Mouse (Mus musculus) urinary bladder, postnatal 4 days (tissue): Measurements from ENCODE around the gene Mink1.

Experiments used
- DNase-seq, 2 experiments: peaks; one replicate each; pipeline ENCODE4 v3.0.0; 2021 to 2022; ENCODE audit warnings: low spot score in 2 of 2

Mink1 gene

DNA sequence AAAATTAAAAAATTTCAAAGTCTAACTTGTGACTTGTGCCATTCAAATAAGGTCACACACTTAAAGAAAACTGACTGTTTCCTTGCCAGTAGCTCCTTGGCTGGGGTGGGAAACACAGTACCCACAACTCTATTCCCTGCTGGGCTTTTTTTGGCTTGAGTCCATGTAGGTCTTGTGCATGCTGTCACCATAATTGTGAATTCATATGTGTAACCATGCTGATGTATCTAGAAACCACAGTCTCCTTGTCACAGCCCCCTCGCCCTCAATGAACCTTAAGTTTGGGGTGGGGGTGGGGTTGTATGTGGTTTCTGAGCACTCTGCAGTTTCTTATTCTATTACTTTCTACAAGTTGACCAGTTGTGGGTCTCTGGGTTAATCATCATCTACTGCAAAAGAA is 29.1 kb downstream of the Mink1 start:
- no peak for DNase-seq

DNA sequence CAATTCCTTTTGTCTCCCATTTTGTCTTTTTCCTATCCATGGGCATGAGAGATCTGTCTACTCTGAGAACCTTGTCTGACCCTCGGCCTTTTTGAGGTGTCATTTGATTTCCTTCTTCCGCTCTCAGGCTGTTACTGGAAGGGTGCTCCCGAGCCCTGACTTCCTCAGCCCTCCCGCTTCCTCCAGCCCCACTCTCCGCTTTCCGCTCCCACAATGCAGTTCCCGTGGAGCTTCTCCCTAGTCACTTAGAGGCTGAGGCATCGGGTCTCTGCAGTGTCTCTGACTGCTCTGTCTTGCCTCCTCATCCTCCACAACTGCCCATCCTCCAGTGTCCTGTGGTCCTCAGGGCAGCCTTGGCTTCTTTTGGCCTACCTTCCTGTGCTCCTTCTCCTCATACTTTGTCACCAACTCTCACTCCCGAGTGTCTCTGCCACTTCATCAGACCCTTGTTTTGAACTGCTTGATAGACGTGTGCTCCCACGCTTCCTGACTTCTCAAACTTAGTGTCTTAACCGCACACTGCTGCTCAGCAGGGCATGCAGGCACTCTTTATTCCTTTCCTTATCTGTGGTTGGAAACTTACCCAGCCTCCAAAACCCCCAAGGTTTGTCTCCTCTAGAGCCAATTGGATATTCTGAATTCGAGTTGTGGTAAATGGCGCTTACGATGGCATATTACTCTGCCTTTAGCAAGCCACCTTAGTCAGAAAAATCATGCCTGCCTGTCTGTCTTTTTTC is 31.7 kb downstream of the Mink1 start:
- DNase-seq: no peak

DNA sequence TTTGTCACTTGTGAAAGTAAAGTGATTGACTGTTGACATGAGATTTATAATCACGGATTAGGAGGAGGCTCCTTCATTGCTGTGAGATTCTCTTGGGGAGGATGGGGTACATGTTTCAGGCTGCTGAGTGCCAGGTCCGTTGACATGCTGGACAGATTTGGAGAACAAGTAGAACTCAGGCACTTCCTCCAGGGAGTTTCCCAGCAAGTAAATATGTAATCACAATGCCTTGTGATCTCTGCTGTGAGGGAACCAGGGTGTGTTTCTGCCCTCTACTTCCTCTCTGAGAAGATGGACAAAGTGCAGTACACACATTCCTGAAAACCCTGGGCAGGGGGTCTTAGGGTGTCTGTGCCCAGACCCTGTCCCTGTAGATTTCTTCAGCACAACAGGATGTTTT is 33.0 kb downstream of the Mink1 start:
- no peak for DNase-seq

DNA sequence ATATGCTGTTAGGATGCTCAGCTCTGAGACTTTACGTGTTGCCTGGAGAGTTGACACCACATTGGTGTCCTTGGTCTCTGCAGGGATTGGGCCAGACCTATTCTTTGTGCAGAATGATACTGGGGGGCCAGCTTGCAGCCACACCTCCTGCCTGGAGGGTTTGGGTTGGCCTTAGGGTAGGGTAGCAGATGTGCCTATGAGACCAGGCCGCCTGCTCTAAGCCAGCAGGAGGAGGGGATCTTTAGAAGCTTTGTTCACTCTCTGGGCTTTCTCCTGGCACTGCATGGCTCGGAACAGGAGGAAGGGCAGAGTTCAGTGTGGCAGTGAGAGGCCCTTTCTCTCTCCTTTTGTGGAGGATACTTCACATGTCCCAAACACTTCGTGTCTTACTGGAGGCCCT is 33.4 kb downstream of the Mink1 start:
- no peak for DNase-seq

DNA sequence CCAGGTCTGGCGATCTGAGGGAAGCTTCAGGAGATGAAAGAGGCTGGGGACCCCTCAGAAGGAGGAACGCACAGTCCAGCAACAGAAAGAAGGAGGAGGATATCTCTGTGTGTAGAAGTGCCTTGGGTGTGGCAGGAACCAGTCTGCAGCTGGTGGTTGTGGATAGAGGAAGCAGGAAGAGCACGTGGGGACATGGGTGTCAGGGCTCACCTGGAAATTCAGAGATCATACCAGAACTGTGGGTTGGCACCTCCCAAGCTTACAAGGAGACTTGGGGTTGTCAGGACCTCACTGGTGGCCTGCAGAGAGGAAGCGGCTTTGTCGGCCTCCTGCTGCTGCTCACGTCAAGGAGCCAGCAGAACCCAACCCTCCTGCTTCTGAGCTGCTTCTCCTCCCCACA is 34.6 kb downstream of the Mink1 start:
- DNase-seq: no peak

DNA sequence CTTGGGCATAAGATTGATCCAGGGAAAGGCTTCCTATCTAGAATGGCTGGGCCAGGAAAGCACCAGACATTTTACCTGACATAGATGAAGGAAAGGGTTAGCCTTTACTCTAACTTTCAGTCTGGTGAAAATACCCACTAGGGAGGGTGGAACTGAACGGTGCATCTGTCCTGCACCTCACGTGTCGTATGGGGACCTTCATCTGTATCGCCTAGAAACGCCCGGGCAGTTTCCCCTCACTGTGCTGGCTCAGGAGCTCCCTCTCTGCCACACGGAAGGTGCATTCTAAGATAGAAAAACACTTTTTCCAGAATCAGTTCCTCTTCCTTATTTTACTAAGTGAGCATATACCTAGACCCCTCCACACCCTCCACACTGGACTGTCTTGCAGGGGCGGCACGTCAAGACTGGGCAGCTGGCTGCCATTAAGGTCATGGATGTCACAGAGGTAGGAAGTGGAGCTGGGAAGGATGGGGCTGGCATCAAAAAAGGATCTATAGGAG is 35.8 kb downstream of the Mink1 start:
- DNase-seq: no peak

DNA sequence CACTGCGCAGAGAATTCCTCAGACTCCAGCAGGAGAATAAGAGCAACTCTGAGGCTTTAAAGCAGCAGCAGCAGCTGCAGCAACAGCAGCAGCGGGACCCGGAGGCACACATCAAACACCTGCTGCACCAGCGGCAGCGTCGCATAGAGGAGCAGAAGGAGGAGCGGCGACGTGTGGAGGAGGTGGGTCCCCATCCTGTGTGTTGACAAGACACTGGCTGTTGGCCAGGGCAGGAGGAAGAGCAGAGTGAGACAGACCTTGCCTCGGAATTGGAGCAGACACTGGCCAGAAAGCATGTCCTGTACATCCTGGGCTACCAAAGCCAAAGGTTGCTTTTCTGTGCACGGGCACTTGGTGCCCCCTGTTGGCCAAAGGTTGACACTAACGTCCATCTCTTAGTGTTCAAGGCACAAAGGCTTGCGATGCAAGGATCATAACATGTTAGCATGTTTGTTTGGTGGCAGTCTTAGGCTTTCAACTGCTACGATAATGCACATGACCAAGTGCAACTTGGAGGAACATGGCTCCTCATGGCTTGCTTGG is 42.4 kb downstream of the Mink1 start:
- DNase-seq: peak; percentile 66 to 76

DNA sequence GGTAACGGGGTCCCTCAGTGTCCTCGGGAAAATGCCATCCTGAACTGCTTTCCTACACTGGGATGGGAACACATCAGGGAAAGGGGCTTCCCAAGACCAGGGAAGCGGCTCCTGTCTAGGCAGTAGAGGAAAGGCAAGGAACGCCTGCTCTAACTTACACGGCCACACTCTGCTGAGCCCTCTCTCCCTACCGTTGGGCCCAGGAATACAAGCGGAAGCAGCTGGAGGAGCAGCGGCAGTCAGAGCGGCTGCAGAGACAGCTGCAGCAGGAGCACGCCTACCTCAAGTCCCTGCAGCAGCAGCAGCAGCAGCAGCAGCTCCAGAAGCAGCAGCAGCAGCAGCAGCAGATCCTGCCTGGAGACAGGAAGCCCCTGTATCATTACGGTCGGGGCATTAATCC is 44.0 kb downstream of the Mink1 start:
- DNase-seq: no peak

DNA sequence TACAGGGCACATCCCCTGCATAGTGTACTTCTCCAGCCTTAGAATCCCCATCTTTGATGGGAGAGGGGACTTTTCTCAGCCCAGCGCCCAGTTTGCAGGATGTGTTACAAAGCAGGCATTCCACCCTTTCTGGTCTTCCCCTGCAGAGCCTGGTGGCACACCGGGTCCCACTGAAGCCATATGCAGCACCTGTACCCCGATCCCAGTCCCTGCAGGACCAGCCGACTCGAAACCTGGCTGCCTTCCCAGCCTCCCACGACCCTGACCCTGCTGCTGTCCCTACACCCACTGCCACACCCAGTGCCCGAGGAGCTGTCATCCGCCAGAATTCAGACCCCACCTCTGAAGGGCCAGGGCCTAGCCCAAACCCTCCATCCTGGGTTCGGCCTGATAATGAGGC is 44.9 kb downstream of the Mink1 start:
- no peak for DNase-seq

DNA sequence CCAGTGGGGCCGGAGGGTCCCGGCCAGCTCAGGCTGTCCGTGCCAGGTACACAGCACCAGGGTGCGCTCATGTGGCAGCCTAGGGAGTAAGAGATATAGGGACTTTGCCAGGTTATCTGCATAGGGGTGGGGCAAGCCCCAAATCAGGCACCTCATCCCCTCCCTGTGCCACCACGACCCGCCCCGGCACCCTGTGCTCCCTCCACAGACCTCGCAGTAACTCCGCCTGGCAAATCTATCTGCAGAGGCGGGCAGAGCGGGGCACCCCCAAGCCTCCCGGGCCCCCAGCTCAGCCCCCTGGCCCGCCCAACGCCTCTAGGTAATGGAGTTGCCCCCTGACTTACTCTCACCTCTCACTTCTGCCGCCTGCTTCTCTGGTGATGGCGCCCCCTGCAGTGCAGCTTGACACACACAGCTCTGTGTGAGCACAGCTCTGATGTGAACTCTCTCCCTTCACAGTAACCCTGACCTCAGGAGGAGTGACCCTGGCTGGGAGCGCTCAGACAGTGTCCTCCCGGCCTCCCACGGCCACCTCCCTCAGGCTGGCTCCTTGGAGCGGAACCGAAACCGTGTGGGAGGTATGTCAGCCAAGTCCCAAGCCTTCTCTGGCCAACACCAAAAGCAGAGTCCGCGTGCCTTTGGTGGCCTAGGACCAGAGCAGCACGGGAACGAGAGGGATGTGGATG is 45.8 kb downstream of the Mink1 start:
- DNase-seq: no peak

DNA sequence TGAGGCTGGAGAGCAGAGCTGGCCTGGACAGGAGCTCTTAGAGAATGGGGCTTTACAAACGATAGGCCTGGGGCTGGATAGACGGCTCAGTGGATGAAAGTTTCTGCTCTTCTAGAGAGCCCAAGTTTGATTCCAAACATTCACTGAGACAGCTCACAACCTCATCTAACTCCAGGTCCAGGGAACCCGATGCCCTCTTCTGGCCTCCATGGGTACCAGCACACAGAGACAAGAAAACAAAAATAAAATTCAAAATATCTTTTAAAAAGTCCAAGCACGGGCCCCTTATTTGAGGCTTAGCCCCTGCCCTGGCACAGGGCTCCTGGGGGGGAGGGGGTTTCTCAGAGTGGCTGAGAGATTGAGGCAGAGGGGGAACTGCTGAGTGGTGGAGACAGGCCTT is 48.1 kb downstream of the Mink1 start:
- no peak for DNase-seq

DNA sequence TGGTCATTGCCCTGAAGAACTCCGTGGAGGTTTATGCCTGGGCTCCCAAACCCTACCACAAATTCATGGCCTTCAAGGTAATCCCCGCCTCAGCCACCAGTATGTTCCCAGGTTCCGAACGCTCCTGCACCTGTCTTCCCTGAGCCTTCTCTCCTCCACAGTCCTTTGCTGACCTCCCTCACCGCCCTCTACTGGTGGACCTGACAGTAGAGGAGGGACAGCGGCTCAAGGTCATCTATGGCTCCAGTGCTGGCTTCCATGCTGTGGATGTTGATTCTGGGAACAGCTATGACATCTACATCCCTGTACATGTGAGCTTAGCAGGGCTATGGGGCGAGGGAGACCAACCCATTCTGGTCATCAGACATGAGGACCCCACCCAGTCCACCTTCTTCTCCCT is 49.8 kb downstream of the Mink1 start:
- no peak for DNase-seq

DNA sequence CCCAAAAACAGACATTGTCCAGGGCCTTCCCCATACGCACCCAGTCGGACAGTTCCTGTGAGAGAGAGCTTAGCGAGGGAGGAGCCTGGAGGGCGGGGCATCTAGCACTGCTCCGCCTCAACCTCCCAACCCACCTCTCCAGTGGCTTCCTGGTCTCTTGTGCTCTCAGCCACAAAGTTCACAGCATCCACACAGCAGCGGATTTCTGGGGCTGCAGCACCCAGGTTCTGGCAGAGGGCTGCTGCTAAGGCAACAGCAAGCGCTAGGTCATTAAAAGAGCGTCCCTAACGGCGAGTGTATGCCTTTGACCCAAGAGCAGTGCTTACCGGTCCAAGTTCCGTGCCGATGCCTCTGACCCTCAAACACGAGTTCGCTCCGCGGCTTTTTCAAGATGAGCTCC is 52.4 kb downstream of the Mink1 start:
- DNase-seq: peak; percentile 63 to 72

DNA sequence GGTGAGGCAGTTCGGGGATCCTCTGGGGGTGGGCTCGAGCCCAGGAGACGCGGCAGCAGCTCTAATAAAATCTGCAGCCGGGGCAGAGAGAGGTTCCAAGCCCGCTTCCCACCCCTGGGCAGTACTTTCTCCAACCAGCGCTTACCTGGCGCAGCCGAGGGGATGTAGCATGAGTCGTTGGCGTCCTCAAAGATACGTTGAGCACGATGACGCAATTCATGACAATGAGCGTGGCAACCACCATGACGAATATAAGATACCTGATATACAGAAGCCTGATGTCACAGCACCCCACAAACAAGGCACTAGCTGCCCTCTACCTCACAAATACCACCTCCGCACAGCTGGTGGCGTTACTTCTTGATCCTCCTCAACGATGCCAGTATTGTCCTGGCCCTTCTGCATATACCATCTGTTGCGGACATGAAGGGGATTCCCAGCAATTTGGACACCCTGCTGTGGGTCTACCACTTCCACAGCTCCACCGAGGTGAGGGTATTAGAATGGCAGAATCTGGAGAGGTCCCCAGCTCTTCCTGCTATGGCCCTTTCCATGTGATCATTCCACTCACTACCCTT is 52.9 kb downstream of the Mink1 start, which contains the start of gene 4930544D05Rik:
Gene 4930544D05Rik (plus strand): TSS at position 333 of the 578 bp plus-strand sequence.
- no peak for DNase-seq

DNA sequence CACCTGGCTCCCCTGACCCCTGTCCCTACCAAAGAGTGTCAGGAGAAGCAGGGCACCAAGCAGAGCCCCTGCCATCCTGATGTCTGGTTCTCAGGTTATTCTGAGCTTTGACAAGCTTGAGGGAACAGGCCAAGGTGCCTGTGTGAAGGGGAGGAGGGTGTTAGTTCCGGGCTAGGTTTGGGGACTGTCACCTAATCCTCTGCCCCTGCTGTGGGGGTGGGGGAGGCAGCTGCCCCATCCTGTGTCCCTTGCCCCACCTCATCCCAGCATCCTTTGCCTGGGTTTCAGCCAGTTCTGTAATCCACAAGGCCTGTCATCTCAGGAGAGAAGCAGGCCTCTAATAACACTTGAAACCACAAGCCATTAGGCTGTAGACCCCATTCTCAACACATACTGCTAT is 56.4 kb downstream of the Mink1 start, which contains the start of gene Chrne:
Gene Chrne (minus strand): TSS at position 116 of the 400 bp plus-strand sequence.
- no peak for DNase-seq

DNA sequence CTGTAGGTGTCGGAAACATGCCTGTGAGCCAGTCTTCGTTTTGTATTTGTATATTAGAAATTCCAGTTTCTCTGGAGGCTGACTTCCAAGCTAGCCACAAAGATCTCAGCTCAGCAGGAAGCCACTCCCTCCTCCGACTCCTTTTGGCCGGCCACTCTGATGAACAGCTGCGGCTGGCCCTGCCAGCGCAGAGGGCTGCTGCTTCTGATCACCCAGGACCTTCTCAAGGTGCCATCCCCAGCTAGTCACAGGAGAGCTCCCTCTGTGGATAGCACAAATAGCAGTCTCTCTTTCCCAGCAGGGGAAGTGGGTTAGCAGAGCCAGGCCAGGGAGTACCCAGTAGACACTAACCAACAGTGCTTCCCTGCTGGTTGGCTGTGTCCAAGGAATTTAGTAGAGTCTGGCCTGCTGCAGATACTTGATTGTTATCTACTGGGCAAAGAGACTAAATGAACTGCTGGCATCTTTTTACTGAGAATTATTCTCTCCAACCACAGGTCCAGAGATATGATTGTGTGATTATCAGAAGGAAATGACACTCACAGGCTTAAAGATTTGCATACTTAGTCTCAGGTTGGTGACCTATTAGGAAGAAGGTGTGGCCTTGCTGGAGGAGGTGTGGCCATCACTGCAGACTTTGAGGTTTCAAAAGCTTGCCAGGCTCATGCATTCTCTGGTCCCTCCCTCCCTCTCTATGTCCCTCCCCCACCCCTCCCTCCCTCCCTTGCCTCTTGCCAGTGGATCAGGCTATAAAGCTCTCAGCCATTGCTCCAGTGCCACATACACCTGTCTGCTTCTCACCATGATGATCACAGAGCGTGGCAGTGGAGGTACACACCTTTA is 59.5 kb downstream of the Mink1 start:
- DNase-seq: no peak

DNA sequence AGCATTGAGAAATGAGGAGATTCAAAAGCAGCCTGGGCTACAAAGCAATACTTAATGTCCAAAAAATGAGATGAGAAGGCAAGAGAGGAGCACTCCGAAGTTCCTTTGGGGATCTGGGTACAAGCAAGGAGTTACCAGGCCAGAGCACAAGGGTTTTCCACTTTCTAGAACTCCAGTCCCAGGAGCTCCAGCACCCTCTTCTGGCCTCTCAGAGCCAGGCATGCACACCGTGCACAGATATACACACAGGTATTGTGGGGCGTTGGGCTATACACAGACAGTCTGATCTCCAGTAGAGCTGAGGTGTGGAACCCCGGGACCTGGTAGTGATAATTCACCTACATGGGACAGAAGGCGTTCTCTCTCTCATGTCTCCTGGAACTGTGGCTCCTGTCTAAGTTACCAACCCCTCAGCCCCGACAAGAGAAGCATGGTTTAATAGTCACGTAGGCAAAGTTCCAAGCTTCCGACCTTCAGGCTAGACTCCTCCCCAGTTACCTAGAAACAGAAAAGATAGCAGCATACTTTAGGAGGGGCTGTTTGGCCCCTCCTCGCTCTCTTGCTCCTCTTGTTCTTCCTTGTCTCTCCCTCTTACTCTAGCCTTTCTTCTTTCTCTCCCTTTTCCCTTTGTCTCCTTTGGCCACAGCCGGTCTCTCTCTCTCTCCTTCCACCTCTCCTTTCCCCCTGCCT is 60.5 kb downstream of the Mink1 start:
- DNase-seq: no peak

DNA sequence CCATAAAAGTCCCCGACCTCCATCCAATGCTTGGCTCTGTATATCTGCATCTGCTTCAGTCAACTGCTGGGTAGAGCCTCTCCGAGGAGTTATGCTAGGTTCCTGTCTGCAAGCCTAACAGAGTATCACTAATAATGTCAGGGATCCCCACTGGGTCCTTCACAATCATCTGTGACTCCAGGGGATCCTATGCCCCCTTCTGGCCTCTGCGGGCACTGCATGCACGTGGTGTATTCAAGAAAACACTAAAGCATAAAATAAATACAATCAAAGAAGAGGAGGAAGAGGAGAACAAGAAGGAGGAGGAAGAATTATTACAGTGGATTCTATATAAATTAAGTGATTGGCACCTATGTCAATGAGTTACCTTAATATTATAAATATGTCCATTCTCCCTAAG is 62.8 kb downstream of the Mink1 start:
- no peak for DNase-seq

DNA sequence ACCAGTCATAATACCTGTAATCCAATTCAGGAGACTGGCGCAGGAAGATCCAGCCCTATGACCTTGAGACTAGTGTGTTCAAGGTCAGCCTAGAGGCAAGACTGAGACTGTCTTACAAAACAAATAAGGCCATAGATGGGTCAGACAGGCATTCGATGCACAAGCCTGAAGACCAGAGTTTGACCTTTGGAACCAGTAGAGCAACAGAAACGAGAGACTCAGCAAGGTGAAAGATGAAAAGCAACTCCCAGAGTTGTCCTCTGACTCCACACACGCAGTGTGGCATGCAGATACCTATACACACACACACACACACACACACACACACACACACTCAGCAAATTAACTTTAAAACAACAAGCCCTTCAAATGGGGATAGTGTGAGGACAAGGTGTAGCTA is 64.2 kb downstream of the Mink1 start:
- no peak for DNase-seq

DNA sequence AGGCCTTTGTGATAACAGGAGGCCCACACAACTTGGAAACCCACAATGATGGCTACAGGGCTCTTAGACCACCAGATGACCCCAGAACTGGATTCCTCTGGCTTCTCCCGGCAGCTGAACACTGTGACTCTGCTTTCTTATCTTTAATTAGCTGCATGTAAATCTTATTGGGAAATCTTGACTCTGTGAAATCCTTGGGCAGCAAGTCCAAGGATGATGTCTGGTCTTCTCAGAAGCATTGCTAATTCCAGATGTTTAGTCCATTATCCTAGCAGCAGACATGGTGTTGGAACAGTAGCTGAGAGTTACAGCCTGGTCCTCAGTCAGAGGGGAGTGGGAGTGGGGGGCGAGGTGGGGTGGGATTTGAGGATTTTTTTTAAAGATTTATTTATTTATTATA is 65.8 kb downstream of the Mink1 start:
- no peak for DNase-seq

DNA sequence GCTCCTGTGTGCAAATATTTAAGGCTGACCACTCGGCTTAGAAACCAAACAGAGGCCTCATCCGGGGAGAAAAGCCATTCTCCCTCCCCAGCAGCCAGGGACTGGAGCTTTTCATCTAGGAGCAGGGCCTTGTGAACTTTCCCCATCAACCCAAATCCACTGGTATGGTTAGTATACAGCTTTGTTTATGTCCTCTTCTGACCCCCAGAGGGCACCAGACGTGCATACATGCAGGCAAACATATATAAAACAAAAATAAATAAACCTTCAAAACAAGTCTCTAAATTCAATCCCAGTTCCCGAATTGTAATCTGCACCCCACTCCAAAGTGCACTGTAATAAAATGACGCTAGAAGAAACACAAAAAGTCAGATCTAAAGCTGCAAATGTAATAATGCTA is 66.9 kb downstream of the Mink1 start:
- no peak for DNase-seq
